Mouse (Mus musculus) CH12.LX (cell line): Measurements from ENCODE around the gene Pdzd2. TPM values are rescaled to one million over a fixed set of nuclear protein-coding genes. Genes with fewer than 3 reads are reported as not detected.

Source experiments
- DNase-seq: peaks from one replicate; pipeline ENCODE4 v3.0.0-alpha.2; 2013; ENCODE audit errors: extremely low read depth
- H3K27ac ChIP-seq: 2 replicates; pipeline ENCODE4 v1.5.1; 2012; ENCODE audit warnings: low read depth, mild to moderate bottlenecking, control low read depth, moderate library complexity; ENCODE audit not compliant: insufficient read depth
- H3K27me3 ChIP-seq: replicated peaks from 2 replicates; pipeline ENCODE3; 2012; ENCODE audit warnings: inconsistent platforms
- H3K36me3 ChIP-seq, 2 experiments: replicated peaks in 1 of 2; 2 replicates each; pipeline versions ENCODE3 to v1.6.1; 2012; ENCODE audit warnings: inconsistent platforms in 1 of 2, low read length in 1 of 2, mild to moderate bottlenecking in 1 of 2, mixed read lengths in 1 of 2, moderate library complexity in 1 of 2; ENCODE audit not compliant: control insufficient read depth in 1 of 2, insufficient read depth in 1 of 2
- H3K4me1 ChIP-seq, 2 experiments: 2 replicates each; pipeline ENCODE4 v1.6.1; 2012; ENCODE audit warnings: inconsistent platforms in 1 of 2, moderate library complexity in 1 of 2; ENCODE audit not compliant: insufficient read depth in 2 of 2, control insufficient read depth in 1 of 2
- H3K4me2 ChIP-seq: 2 replicates; pipeline ENCODE4 v1.6.1; 2012; ENCODE audit warnings: low read depth, mild to moderate bottlenecking, control low read depth; ENCODE audit not compliant: poor library complexity, insufficient read depth, severe bottlenecking
- H3K4me3 ChIP-seq, 3 experiments: fragments of 150-350 bp in 1 of 3; sonication (generic) in 1 of 3; replicated peaks in 1 of 3; 2 replicates each; pipeline versions ENCODE3 to v1.5.1; 2011 to 2012; ENCODE audit warnings: low read depth in 2 of 3, low read length in 2 of 3, mild to moderate bottlenecking in 2 of 3, moderate library complexity in 2 of 3, control low read depth in 1 of 3, improper control_type of control experiment in 1 of 3, inconsistent platforms in 1 of 3, mixed read lengths in 1 of 3; ENCODE audit not compliant: poor library complexity in 1 of 3
- H3K79me2 ChIP-seq: replicated peaks from 2 replicates; pipeline ENCODE4 v1.6.1; 2012; ENCODE audit warnings: mild to moderate bottlenecking, moderate library complexity; ENCODE audit not compliant: control insufficient read depth, poor library complexity, insufficient read depth, severe bottlenecking; ENCODE audit errors: extremely low read depth
- H3K9ac ChIP-seq: 2 replicates; pipeline ENCODE4 v1.6.1; 2012; ENCODE audit warnings: low read depth, mild to moderate bottlenecking, control low read depth, moderate library complexity; ENCODE audit not compliant: insufficient read depth
- H3K9me3 ChIP-seq: replicated peaks from 2 replicates; pipeline ENCODE3; 2012; ENCODE audit warnings: low read length, inconsistent platforms, mixed read lengths
- E2F4 ChIP-seq: IDR thresholded peaks from 2 replicates; pipeline ENCODE4 v1.6.1; 2011; ENCODE audit warnings: low read depth, low read length, improper control_type of control experiment; ENCODE audit not compliant: insufficient replicate concordance
- ETS1 ChIP-seq: conservative IDR thresholded peaks from 2 replicates; pipeline ENCODE4 v1.6.1; 2012; ENCODE audit warnings: low read depth, mild to moderate bottlenecking, inconsistent platforms, low read length, improper control_type of control experiment, moderate library complexity
- GABPA ChIP-seq: IDR thresholded peaks from 2 replicates; pipeline ENCODE4 v1.6.1; 2012; ENCODE audit warnings: low read depth, low read length, improper control_type of control experiment, inconsistent platforms; ENCODE audit not compliant: insufficient replicate concordance
- HCFC1 ChIP-seq: IDR thresholded peaks from 2 replicates; pipeline ENCODE4 v1.6.1; 2012; ENCODE audit warnings: low read depth, mild to moderate bottlenecking, inconsistent platforms, low read length, improper control_type of control experiment
- KAT2A ChIP-seq: IDR thresholded peaks from 2 replicates; pipeline ENCODE4 v1.6.1; 2012; ENCODE audit warnings: low read length, improper control_type of control experiment, inconsistent platforms; ENCODE audit not compliant: insufficient replicate concordance
- MAX ChIP-seq: IDR thresholded peaks from 2 replicates; pipeline ENCODE4 v1.6.1; 2011; ENCODE audit warnings: low read length, improper control_type of control experiment
- MEF2A ChIP-seq: IDR thresholded peaks from 2 replicates; pipeline ENCODE4 v1.6.1; 2014; ENCODE audit warnings: low read depth, mild to moderate bottlenecking, inconsistent platforms, low read length, improper control_type of control experiment, borderline replicate concordance
- NRF1 ChIP-seq: IDR thresholded peaks from 2 replicates; pipeline ENCODE4 v1.6.1; 2014; ENCODE audit warnings: low read depth, mild to moderate bottlenecking, inconsistent platforms, low read length, improper control_type of control experiment, moderate library complexity
- POLR2A ChIP-seq: IDR thresholded peaks from 2 replicates; pipeline ENCODE4 v1.6.1; 2011; ENCODE audit warnings: low read depth, mild to moderate bottlenecking, improper control_type of control experiment, low read length
- POLR2AphosphoS2 ChIP-seq: IDR thresholded peaks from 2 replicates; pipeline ENCODE4 v1.6.1; 2011; ENCODE audit warnings: low read depth, low read length, improper control_type of control experiment
- SMC3 ChIP-seq: IDR thresholded peaks from 2 replicates; pipeline ENCODE4 v1.6.1; 2011; ENCODE audit warnings: low read depth, low read length, improper control_type of control experiment
- TBP ChIP-seq: conservative IDR thresholded peaks from 2 replicates; pipeline ENCODE4 v1.6.1; 2011; ENCODE audit warnings: low read depth, low read length, improper control_type of control experiment
- TCF12 ChIP-seq: IDR thresholded peaks from 2 replicates; pipeline ENCODE4 v1.6.1; 2014; ENCODE audit warnings: low read depth, mild to moderate bottlenecking, inconsistent platforms, low read length, improper control_type of control experiment
- ZKSCAN1 ChIP-seq: IDR thresholded peaks from 2 replicates; pipeline ENCODE4 v1.6.1; 2012; ENCODE audit warnings: low read depth, inconsistent platforms, low read length, improper control_type of control experiment, borderline replicate concordance
- ZMIZ1 ChIP-seq: IDR thresholded peaks from 2 replicates; pipeline ENCODE4 v1.6.1; 2012; ENCODE audit warnings: low read depth, mild to moderate bottlenecking, inconsistent platforms, low read length, improper control_type of control experiment
- dilution Hi-C: fragments of 300-500 bp; cut with MboI; formaldehyde crosslinking; loops from 2 replicates; pipeline ENCODE4 v1.14.3; 2020; ENCODE audit warnings: low sequenced_read_pairs; ENCODE audit not compliant: extremely low pct_unique_long_range_greater_than_20kb, extremely low pct_ligation_motif_present
- in situ Hi-C: fragments of 300-500 bp; cut with MboI; formaldehyde crosslinking; loops from 3 replicates; pipeline ENCODE4 v1.14.3; 2019; ENCODE audit warnings: low sequenced_read_pairs, low pct_ligation_motif_present, low pct_unique_long_range_greater_than_20kb, mixed read lengths
- polyA plus RNA-seq: library from polyadenylated mRNA; unstranded; fragments of >175 nt; gene quantifications from 2 replicates; pipeline ENCODE4 v1.2.1, GENCODE M21; 2012; ENCODE audit warnings: low read depth; ENCODE audit not compliant: insufficient read length
- total RNA-seq, 2 experiments: library from RNA; depleted of rRNA; stranded (reverse); fragments of 300-350 nt in 1 of 2; fragments of >200 nt in 1 of 2; gene quantifications; 2 replicates each; pipeline ENCODE4 v1.2.3; 2012 to 2014

Pdzd2 gene
- total and polyA plus RNA-seq, 3 experiments, result 0.04 to 0.24 (median 0.17) TPM

- dilution Hi-C loops, result no loop called here
- no peak overlapping the region for H3K27ac ChIP-seq
Observed at GRCm38 (mm10) chr15:12364096-12364495, 375.6 kb downstream of the Pdzd2 start.

DNA sequence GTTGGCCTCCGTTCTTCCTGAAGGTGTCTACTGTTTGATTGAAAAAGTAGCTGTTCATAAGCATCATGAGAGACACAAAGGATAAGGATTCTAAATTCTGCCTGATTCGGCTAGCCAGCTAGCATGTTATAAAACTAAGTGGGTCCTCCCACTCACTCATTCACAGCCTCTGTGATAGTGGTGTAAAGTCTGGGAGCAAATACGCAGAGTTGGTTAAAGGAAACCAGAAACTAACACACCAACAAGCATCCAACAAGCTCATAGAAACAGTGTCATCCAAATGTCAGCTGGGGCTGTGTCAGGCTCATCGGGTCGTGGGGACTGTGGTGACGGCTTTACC, 377.1 kb downstream of the Pdzd2 start:
- Histone ChIP-seq H3K27me3 (no peaks in the 10 kb centered on the region), H3K4me3 (no peak overlapping the region), H3K9ac (no peak overlapping the region), H3K27ac (no peak overlapping the region), H3K9me3 (no peaks in the 10 kb centered on the region), H3K36me3 (peaks cover 0 to 33% of the 10 kb centered on the region in 2 experiments), H3K79me2 (no peaks in the 10 kb centered on the region), H3K4me1 (no peaks in the 10 kb centered on the region), H3K4me2 (no peak overlapping the region)
- in situ Hi-C loops (loop anchor here (10.0 kb wide), 1 partner anchor 168 kb away; no protein-coding TSS in a partner anchor), dilution Hi-C loops (no loop called here)
- DNase-seq, result no peak
- no peak for TF ChIP-seq TCF12
- no peak for TF ChIP-seq E2F4
- no peak for TF ChIP-seq POLR2AphosphoS2
- TF ChIP-seq GABPA, result no peak
- TF ChIP-seq SMC3, result no peak
- TF ChIP-seq NRF1, result no peak
- no peak for TF ChIP-seq ETS1
- no peak for TF ChIP-seq MAX
- no peak for TF ChIP-seq KAT2A
- TF ChIP-seq POLR2A, result no peak
- no peak for TF ChIP-seq ZKSCAN1
- no peak for TF ChIP-seq HCFC1

More at GRCm38 (mm10) chr15:12364096-12364495, 375.6 kb downstream of the Pdzd2 start:
- in situ Hi-C loops, result loop anchor here (10.0 kb wide), 1 partner anchor 169 kb away; no protein-coding TSS in a partner anchor
- Histone ChIP-seq H3K27me3 (no peaks in the 10 kb centered on the region), H3K4me3 (no peak overlapping the region), H3K4me2 (no peak overlapping the region), H3K9ac (no peak overlapping the region), H3K36me3 (peaks cover 0 to 23% of the 10 kb centered on the region in 2 experiments), H3K9me3 (no peaks in the 10 kb centered on the region), H3K79me2 (no peaks in the 10 kb centered on the region), H3K4me1 (no peaks in the 10 kb centered on the region)
- TF ChIP-seq ZMIZ1, result no peak
- no peak for TF ChIP-seq SMC3
- no peak for TF ChIP-seq TBP
- TF ChIP-seq MEF2A, result no peak
- no peak for DNase-seq
